Mouse (Mus musculus) frontal cortex, adult (tissue): Measurements from ENCODE around the gene Raly.

Experiments
- ATAC-seq: cut with Nextera tagmentation; 2 replicates; pipeline ENCODE4 v1.9.2; 2017; ENCODE audit warnings: mild to moderate bottlenecking, moderate library complexity, mixed read lengths; ENCODE audit not compliant: low TSS enrichment

Gene Raly

DNA sequence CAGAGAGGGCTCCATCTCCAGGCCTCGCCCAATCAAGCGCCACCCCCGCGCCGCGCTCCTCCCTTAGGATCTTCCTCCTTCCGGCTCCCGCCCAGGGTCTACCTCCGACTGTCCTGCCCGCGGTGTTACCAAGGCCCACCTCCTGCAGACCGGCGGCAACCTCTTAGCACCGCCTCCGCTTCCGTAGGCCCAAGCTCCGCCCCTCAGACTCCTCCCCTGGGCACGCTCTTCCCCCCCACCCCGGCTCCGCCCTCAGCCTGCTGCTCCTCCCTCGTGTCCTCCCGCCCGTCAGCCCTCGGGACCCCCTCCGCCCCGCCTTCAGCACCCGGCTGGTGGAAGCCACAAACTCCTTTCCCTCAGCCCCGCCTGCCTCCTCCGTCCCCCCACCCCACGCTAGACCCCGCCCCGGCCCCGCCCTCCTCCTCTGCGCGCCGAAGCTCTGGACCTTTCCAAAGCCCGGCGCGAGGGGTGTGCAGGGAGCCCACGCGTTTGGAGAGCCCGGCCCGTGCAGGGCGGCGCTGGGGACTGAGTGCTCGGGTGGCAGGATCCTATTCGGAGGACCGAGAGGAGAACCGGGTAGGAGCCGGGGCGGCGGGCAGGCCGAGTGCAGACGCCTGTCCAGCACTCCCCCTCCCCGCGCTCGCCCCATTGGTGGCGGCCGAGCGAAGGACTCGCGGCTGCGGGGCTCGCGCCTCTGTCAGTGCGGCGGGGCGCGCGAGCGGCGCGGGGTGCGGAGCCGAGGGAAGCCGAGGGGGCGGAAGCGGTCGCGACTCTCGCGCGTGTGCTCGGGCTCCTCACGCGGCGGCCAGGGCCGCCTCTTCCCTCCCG is at the start of gene Raly, which contains the start of gene a:
Gene Raly (plus strand): TSS at position 441 of the 828 bp plus-strand sequence.
Gene a (plus strand): TSS at position 747 of the 828 bp plus-strand sequence.
- ATAC-seq: peak; percentile 92

GRCm38 (mm10) chr2:154742911-154743819 is 47.7 kb upstream of the Raly start:
- ATAC-seq: no peak

GRCm38 (mm10) chr2:154743915-154744314 is 47.0 kb upstream of the Raly start:
- ATAC-seq: no peak

DNA sequence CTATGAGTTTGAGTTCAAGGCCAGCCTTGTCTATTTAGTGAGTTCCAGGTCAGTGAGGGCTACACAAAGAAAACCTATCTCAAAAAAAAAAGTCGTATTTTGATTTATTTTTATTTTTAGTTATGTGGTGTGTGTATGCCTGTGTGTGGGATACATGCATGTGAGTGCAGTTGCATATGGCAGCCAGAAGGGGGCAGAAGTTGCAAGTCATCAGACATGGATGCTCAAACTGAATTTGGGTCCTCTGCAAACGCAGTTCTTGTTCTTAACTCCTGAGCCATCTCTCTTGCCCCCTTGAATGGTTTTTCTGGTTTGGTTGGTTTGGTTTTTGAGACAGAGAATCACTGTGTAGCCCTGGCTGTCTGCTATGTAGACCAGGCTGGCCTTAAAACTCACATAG is 42.5 kb upstream of the Raly start:
- ATAC-seq: no peak

- no peak for ATAC-seq
These were observed 41.6 kb upstream of the Raly start for GRCm38 (mm10) chr2:154749046-154750036.

GRCm38 (mm10) chr2:154751924-154752323 is 39.0 kb upstream of the Raly start:
- ATAC-seq: no peak

- no peak for ATAC-seq
These were observed 36.8 kb upstream of the Raly start for GRCm38 (mm10) chr2:154754068-154754560.

GRCm38 (mm10) chr2:154755791-154756190 is 35.1 kb upstream of the Raly start:
- no peak for ATAC-seq

GRCm38 (mm10) chr2:154757691-154758090 is 33.2 kb upstream of the Raly start:
- no peak for ATAC-seq

- no peak for ATAC-seq
These were observed 32.4 kb upstream of the Raly start for GRCm38 (mm10) chr2:154758454-154758853.

DNA sequence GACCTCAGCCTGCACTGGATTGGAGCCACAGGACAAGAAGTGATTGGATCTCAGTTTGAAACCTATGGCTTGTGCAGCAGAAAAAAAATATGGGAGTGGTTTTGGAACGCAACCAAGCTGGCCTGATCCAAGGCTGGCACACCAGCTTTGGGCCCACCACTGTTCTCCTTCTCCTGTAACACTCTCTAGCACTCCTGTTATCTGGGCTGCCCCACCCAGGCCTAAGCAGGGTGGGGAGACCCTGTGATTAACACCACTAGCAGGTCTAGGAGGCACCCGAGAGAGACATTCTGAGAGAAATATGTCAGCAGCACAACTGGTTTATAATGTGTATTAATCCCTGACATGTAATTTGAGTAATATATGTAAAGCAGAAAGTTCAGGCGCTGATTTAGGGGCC is 27.7 kb upstream of the Raly start:
- no peak for ATAC-seq

DNA sequence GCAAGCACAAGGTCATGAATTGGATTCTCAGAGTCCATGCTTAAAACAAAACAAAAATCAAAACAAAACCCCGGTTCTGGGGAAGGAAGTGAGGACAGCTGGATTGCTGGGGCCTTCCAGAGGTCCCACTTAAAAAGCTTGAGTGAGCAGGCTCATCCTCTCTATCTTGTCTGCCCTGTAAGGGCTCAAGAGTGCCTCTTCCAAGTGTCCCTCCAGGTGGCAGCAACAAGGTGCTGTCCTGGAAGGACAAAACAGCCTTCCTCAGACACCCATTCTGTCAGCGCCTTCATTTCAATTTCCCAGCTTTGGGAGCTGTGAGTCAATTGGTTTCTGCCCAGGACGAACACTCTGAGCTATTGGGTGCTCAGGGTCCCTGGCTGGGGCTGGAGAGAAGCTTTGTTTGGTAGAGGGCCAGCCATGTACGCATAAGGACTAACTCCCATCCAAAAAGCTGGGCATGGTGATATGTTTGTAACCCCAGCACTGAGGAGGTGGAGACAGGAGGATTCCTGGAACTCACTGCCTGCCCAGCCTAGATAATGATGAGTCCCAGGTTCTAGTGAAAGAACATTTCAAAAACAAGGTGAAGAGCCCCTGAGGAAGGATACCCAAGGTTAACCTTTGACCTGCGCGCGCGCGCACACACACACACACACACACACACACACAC is 25.9 kb upstream of the Raly start:
- no peak for ATAC-seq

- ATAC-seq: no peak
These were observed 25.3 kb upstream of the Raly start for GRCm38 (mm10) chr2:154765554-154766008.

DNA sequence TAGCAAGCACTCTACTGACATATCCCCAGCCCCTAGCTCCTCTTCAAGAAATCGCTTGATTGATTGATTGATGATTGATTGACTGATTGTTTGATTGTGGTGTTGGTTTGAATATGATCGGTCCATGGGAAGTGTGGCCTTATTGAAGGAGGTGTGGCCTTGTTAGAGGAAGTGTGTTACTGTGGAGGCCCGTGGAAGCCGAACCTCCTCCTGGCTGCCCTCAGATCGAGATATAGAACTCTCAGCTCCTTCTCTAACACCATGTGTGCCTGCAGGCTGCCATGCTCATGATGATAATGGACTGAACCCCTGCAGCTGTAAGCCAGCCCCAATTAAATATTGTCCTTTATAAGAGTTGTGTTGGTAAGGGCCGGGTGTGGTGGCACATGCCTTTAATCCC is 23.8 kb upstream of the Raly start:
- no peak for ATAC-seq

- no peak for ATAC-seq
These were observed 21.0 kb upstream of the Raly start, which contains the start of gene Gm14214 for GRCm38 (mm10) chr2:154769930-154770329. Gm14214 (minus strand) TSS chr2:154770030.

DNA sequence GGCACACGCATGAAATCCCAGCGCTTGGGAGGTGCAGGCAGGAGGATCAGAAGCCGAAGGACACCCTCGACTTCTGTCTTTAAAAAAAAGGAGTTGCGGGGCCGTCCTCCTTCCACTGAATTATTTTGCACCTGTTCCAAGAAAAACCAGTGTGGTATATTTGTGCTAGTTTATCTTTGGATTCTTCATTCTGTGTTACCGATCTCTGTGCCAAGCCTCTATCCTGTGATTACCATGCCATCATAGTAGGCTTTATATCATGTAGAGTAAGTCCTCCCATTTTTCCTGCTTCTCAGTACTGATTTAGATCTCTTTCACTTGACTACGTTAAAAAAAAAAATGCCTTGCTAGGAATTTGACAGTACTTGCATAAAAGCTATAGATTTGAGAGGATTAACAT is 19.3 kb upstream of the Raly start:
- ATAC-seq: peak; percentile 59

GRCm38 (mm10) chr2:154774032-154774431 is 16.9 kb upstream of the Raly start:
- ATAC-seq: no peak

DNA sequence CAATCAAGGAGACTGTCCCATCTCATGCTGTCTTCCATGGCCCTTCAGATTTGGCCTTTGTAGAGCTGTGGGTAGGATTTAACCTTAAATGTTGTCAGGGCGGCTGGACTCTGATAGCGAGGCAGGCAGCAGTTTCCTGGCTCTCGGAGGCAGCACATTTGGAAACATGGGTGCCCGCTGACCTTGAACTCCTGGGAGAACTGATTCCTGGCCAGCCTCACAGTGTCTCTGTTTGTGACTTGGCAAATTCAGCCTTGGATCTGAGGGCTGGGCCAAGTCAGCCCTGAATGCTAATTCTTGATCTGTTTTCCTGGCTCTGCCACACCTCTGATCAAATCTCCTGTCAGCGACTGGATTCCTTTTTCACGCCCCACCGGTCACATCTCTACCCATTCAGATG is 14.4 kb upstream of the Raly start:
- no peak for ATAC-seq

DNA sequence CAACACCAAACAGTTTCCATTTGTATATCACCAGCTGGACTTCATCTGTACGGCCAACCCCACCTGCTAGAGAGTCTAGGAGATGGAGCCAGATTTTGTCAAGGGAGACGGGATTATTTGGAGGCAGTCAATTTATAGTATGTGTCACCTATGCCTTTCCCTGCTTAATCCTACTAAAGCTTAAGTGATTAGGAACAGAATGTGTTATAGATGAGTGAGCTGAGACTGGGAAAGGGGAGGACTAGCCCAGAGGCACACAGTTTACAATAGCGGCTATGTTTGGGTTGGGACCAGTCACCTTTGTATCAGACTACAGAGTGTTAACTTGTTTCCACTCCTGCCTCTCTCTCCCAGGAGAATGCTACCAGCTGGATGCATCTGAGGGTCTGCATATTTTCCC is 11.2 kb upstream of the Raly start:
- no peak for ATAC-seq

- ATAC-seq: no peak
These were observed 8.5 kb upstream of the Raly start for GRCm38 (mm10) chr2:154782361-154782760.
